Mouse (Mus musculus): ENCODE measurements around the gene Atg2a.

Gene Atg2a

GRCm38 (mm10) chr19:6241274-6242107, at the start of gene Atg2a:
Gene Atg2a (plus strand): TSS chr19:6241668.
- in situ Hi-C loops (cut with MboI, MseI): no loop called here

GRCm38 (mm10) chr19:6204265-6204664, 37.2 kb upstream of the Atg2a start:
- in situ Hi-C loops (cut with MboI, MseI): loop anchor here in 1 of 2 experiments (5.0 kb wide), 1 partner anchor 963 kb away; no protein-coding TSS in a partner anchor

GRCm38 (mm10) chr19:6206716-6207115, 34.8 kb upstream of the Atg2a start:
- in situ Hi-C loops (cut with MboI, MseI): no loop called here

- in situ Hi-C loops (cut with MboI, MseI): no loop called here
Measured at GRCm38 (mm10) chr19:6216046-6216705, 25.3 kb upstream of the Atg2a start.

GRCm38 (mm10) chr19:6218606-6219005, 22.9 kb upstream of the Atg2a start:
- in situ Hi-C loops (cut with MboI, MseI): no loop called here

GRCm38 (mm10) chr19:6226135-6226534, 15.3 kb upstream of the Atg2a start, which contains the start of gene Gpha2:
Gene Gpha2 (plus strand): TSS chr19:6226380.
- in situ Hi-C loops (cut with MboI, MseI): loop anchor here in 1 of 2 experiments (5.0 kb wide), 2 partner anchors 74 to 606 kb away; no protein-coding TSS in a partner anchor

GRCm38 (mm10) chr19:6226763-6227162, 14.7 kb upstream of the Atg2a start:
- in situ Hi-C loops (cut with MboI, MseI): loop anchor here in 1 of 2 experiments (5.0 kb wide), 2 partner anchors 74 to 606 kb away; no protein-coding TSS in a partner anchor

- in situ Hi-C loops (cut with MboI, MseI): loop anchor here in 1 of 2 experiments (5.0 kb wide), 2 partner anchors 76 to 604 kb away; no protein-coding TSS in a partner anchor
Measured at GRCm38 (mm10) chr19:6227864-6228263, 13.6 kb upstream of the Atg2a start.

- in situ Hi-C loops (cut with MboI, MseI): no loop called here
Measured at GRCm38 (mm10) chr19:6230411-6230810, 11.1 kb upstream of the Atg2a start.

GRCm38 (mm10) chr19:6231036-6231435, 10.4 kb upstream of the Atg2a start:
- in situ Hi-C loops (cut with MboI, MseI): no loop called here

- in situ Hi-C loops (cut with MboI, MseI): no loop called here
Measured at GRCm38 (mm10) chr19:6233647-6234046, 7.8 kb upstream of the Atg2a start.

- in situ Hi-C loops (cut with MboI, MseI): no loop called here
Measured at GRCm38 (mm10) chr19:6234337-6235083, 7.0 kb upstream of the Atg2a start.

- in situ Hi-C loops (cut with MboI, MseI): no loop called here
Measured at GRCm38 (mm10) chr19:6235084-6236052, 6.1 kb upstream of the Atg2a start, which contains the start of gene Ppp2r5b. Gene Ppp2r5b (minus strand): TSS chr19:6235872.

- in situ Hi-C loops (cut with MboI, MseI): no loop called here
Measured at GRCm38 (mm10) chr19:6236053-6236441, 5.4 kb upstream of the Atg2a start.

- in situ Hi-C loops (cut with MboI, MseI): no loop called here
Measured at GRCm38 (mm10) chr19:6236842-6237241, 4.6 kb upstream of the Atg2a start.

GRCm38 (mm10) chr19:6238740-6239139, 2.7 kb upstream of the Atg2a start:
- in situ Hi-C loops (cut with MboI, MseI): no loop called here

GRCm38 (mm10) chr19:6240136-6240535, 1.3 kb upstream of the Atg2a start:
- in situ Hi-C loops (cut with MboI, MseI): no loop called here

- in situ Hi-C loops (cut with MboI, MseI): no loop called here
Measured at GRCm38 (mm10) chr19:6240725-6241124, 743 bp upstream of the Atg2a start.

- in situ Hi-C loops (cut with MboI, MseI): no loop called here
Measured at GRCm38 (mm10) chr19:6242281-6242680, 813 bp downstream of the Atg2a start.

GRCm38 (mm10) chr19:6243226-6243625, 1.8 kb downstream of the Atg2a start:
- in situ Hi-C loops (cut with MboI, MseI): no loop called here
